Mouse (Mus musculus): ENCODE measurements around the gene Tnnt3. TPM values are rescaled to one million over a fixed set of nuclear protein-coding genes. Genes with fewer than 3 reads are reported as not detected.

Gene Tnnt3
- total and polyA plus RNA-seq, 2 experiments from 2014 or later = 1.3 to 3.1 TPM

DNA sequence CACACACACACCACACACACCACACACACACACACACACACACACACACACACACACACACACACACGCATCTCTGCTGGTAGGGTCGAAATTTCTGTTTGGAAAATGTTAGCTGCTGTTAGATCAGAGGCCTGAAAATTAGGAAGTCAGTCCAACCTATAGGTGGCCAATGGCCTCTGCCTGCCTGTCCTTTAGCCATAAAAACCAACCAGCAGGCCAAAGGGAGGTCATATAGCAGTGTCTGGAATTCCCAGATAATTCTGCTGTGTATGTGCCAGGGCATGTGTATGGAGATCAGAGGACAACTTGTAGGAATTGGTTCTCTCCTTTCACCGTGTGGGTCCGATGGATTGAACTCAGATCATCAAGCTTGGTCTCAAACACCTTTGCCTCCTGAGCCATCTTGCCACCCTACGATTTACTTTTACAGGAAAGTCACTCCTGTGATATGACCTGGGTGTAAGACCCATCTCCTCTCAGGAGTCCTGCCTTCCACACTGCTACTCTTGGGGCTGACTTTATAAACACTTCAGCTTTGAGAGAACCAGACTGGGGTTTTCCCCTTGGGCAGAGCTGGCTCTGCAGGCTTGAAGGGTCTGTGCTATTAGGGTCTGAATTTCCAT, 39.8 kb upstream of the Tnnt3 start:
- no peak for TF ChIP-seq CTCF (IDR thresholded peaks at IDR 0.05; ENCODE audit: low read depth)
- peak overlapping the region; percentile 48; the same call in 1 of the 2 replicates for H3K27ac ChIP-seq
- no peaks in the 10 kb centered on the region for H3K36me3 ChIP-seq (ENCODE audit: insufficient read depth, low read length)

DNA sequence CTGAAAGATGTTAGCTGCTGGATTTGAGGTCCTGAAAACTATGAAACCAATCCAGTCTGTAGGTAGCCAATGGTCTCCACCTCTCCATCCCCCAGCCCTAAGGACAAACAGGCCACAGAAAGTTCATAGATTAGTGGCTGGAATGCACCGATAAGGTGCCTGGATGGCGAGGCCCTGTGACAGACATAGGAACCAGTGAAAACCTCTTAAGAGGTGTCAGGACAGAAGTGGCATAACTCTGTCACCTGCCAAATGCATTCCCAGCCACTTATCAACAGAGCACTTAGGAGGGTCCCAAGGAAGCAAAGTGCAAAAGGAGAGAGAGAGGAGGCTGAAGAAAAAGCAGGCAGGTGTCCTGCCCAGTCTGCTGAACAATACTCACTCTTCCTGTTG, 39.3 kb upstream of the Tnnt3 start:
- Histone ChIP-seq H3K4me3 (ENCODE audit: low read length) (no peak overlapping the region), H3K9ac (replicated peaks; ENCODE audit: low read length) (no peak overlapping the region), H3K9me3 (ENCODE audit: low read length) (no peaks in the 10 kb centered on the region), H3K4me1 (ENCODE audit: insufficient read depth, low read length) (peaks cover 13% of the 10 kb centered on the region; the same call in 1 of the 2 replicates), H3K27ac (no peak overlapping the region), H3K27me3 (ENCODE audit: insufficient read depth, low read length) (no peaks in the 10 kb centered on the region), H3K36me3 (ENCODE audit: insufficient read depth, low read length) (no peaks in the 10 kb centered on the region), H3K4me2 (ENCODE audit: low read depth, low read length) (no peak overlapping the region)
- TF ChIP-seq CTCF (IDR thresholded peaks at IDR 0.05; ENCODE audit: low read depth) = no peak
- WGBS = 90% methylated on average over 2 of the region's 2 CpGs
- DNase-seq (ENCODE audit: low spot score) (no peak), ATAC-seq (no peak)

More for the DNA sequence above, 39.8 kb upstream of the Tnnt3 start:
- H3K9me3 ChIP-seq (ENCODE audit: low read length) = no peaks in the 10 kb centered on the region
- no peak overlapping the region for H3K4me2 ChIP-seq (ENCODE audit: low read depth, low read length)
- no peak overlapping the region for H3K9ac ChIP-seq (replicated peaks; ENCODE audit: low read length)
- H3K4me3 ChIP-seq (ENCODE audit: low read length) = no peak overlapping the region
- no peak for DNase-seq (ENCODE audit: low spot score)
- no peak for ATAC-seq
- 90% methylated on average over 5 of the region's 5 CpGs for WGBS
- H3K4me1 ChIP-seq (ENCODE audit: insufficient read depth, low read length) = peaks cover 13% of the 10 kb centered on the region; the same call in 1 of the 2 replicates
- H3K27me3 ChIP-seq (ENCODE audit: insufficient read depth, low read length) = no peaks in the 10 kb centered on the region

- no peak for TF ChIP-seq CTCF (IDR thresholded peaks at IDR 0.05; ENCODE audit: low read depth)
- Histone ChIP-seq H3K9ac (replicated peaks; ENCODE audit: low read length) (no peak within 1 kb of the TSS), H3K4me3 (ENCODE audit: low read length) (no peak within 1 kb of the TSS), H3K4me2 (ENCODE audit: low read depth, low read length) (no peak within 1 kb of the TSS), H3K4me1 (ENCODE audit: insufficient read depth, low read length) (peaks cover 13% of the 10 kb centered on the region; the same call in 1 of the 2 replicates), H3K9me3 (ENCODE audit: low read length) (no peaks in the 10 kb centered on the region), H3K36me3 (ENCODE audit: insufficient read depth, low read length) (no peaks in the 10 kb centered on the region), H3K27me3 (ENCODE audit: insufficient read depth, low read length) (no peaks in the 10 kb centered on the region), H3K27ac (no peak within 1 kb of the TSS)
- DNase-seq (ENCODE audit: low spot score) (no peak), ATAC-seq (no peak)
- WGBS = 96% methylated on average over 7 of the region's 7 CpGs
Observed at GRCm38 (mm10) chr7:142460636-142461077, 38.0 kb upstream of the Tnnt3 start, which contains the start of gene Lsp1. Gene Lsp1, plus strand, starts transcription at chr7:142460809.

DNA sequence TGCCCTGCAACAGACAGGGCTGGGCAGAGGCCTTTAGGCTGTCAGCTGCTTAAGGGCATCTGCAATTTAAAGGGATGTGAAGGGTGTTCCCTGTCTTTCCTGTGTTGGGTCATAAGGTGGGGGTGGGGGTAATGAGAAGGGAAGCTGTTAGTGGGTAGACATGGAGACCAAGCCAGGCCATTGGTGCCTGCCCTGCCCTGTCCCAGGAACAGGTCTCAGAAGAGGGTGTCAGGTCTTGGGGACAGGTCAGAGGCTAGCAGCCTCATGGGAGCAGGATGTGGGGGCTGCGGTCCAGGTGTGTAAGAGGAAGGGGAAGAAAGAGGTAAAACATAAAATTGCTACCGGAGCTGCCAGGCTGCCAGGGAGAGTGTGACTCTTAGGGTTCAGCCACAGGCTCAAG, 37.2 kb upstream of the Tnnt3 start:
- H3K9ac ChIP-seq (replicated peaks; ENCODE audit: low read length) = no peak overlapping the region
- H3K4me1 ChIP-seq (ENCODE audit: insufficient read depth, low read length) = peaks cover 13% of the 10 kb centered on the region; the same call in 1 of the 2 replicates
- H3K4me2 ChIP-seq (ENCODE audit: low read depth, low read length) = no peak overlapping the region
- no peaks in the 10 kb centered on the region for H3K9me3 ChIP-seq (ENCODE audit: low read length)
- ATAC-seq (no peak), DNase-seq (ENCODE audit: low spot score) (no peak)
- H3K36me3 ChIP-seq (ENCODE audit: insufficient read depth, low read length) = no peaks in the 10 kb centered on the region
- 94% methylated on average over 2 of the region's 2 CpGs for WGBS
- no peaks in the 10 kb centered on the region for H3K27me3 ChIP-seq (ENCODE audit: insufficient read depth, low read length)
- no peak overlapping the region for H3K4me3 ChIP-seq (ENCODE audit: low read length)
- no peak for TF ChIP-seq CTCF (IDR thresholded peaks at IDR 0.05; ENCODE audit: low read depth)
- H3K27ac ChIP-seq = no peak overlapping the region

DNA sequence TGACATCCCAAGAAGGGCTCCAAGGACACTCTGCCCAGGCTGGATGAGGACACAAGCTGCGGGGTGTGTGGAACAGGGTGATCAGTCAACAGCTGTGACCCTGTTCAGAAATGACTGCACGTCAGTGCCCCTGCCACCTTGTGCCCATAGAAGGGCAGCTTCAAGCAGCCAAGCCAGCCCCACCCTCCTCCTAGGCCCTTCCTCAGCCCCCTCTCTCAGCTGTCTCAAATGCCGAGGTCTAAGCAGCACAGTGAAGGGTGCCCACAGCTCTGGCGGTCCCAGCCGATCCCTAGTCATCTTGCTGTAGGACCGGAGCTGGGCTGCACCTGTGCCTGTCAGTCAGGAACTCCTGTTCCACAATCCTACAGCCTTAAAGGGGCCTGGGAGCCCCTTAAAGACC, 36.4 kb upstream of the Tnnt3 start:
- H3K9me3 ChIP-seq (ENCODE audit: low read length) = no peaks in the 10 kb centered on the region
- no peaks in the 10 kb centered on the region for H3K36me3 ChIP-seq (ENCODE audit: insufficient read depth, low read length)
- no peak overlapping the region for H3K27ac ChIP-seq
- H3K4me1 ChIP-seq (ENCODE audit: insufficient read depth, low read length) = 0 out of 2 replicates have a peak, but pooled peaks cover 7% of the 10 kb centered on the region
- ATAC-seq = no peak
- H3K4me2 ChIP-seq (ENCODE audit: low read depth, low read length) = no peak overlapping the region
- no peak overlapping the region for H3K4me3 ChIP-seq (ENCODE audit: low read length)
- H3K27me3 ChIP-seq (ENCODE audit: insufficient read depth, low read length) = no peaks in the 10 kb centered on the region
- 85% methylated on average over 6 of the region's 6 CpGs for WGBS
- DNase-seq (ENCODE audit: low spot score) = no peak
- no peak overlapping the region for H3K9ac ChIP-seq (replicated peaks; ENCODE audit: low read length)
- no peak for TF ChIP-seq CTCF (IDR thresholded peaks at IDR 0.05; ENCODE audit: low read depth)

DNA sequence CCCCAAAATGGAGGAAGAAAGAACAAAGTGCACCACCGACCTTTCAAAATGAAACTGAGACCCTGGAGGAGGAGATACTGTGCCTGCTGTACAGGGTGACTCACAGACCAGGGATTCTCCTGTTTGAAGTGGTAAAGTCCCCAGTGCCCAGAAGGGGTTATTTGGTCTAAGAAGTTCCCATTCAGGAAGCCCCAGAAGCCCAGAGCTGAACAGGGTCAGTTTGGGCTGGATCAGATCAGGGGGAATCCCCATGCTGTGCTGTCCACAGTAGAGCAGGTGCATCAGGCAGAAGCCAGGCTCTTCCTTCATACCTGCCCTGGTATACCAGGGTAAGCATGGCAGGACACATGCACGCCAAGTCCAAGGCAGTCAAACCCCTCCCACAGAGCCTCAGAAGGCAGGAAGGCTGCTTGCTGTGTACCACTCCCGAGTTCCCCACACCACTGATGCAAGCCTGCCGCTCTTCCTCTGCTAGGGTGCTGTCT, 36.0 kb upstream of the Tnnt3 start:
- Histone ChIP-seq H3K4me1 (ENCODE audit: insufficient read depth, low read length) (0 out of 2 replicates have a peak, but pooled peaks cover 3% of the 10 kb centered on the region), H3K4me2 (ENCODE audit: low read depth, low read length) (no peak overlapping the region), H3K4me3 (ENCODE audit: low read length) (no peak overlapping the region), H3K27ac (no peak overlapping the region), H3K36me3 (ENCODE audit: insufficient read depth, low read length) (no peaks in the 10 kb centered on the region), H3K9me3 (ENCODE audit: low read length) (no peaks in the 10 kb centered on the region), H3K27me3 (ENCODE audit: insufficient read depth, low read length) (no peaks in the 10 kb centered on the region), H3K9ac (replicated peaks; ENCODE audit: low read length) (no peak overlapping the region)
- DNase-seq (ENCODE audit: low spot score) (no peak), ATAC-seq (no peak)
- WGBS = 70% methylated on average over 4 of the region's 4 CpGs
- no peak for TF ChIP-seq CTCF (IDR thresholded peaks at IDR 0.05; ENCODE audit: low read depth)

- H3K36me3 ChIP-seq (ENCODE audit: insufficient read depth, low read length) = no peaks in the 10 kb centered on the region
- 88% methylated on average over 7 of the region's 7 CpGs for WGBS
- DNase-seq (ENCODE audit: low spot score) (no peak), ATAC-seq (no peak)
- no peaks in the 10 kb centered on the region for H3K27me3 ChIP-seq (ENCODE audit: insufficient read depth, low read length)
- no peak overlapping the region for H3K4me3 ChIP-seq (ENCODE audit: low read length)
- TF ChIP-seq CTCF (IDR thresholded peaks at IDR 0.05; ENCODE audit: low read depth) = no peak
- H3K4me1 ChIP-seq (ENCODE audit: insufficient read depth, low read length) = peaks cover 5% of the 10 kb centered on the region; the same call in 1 of the 2 replicates
- H3K9me3 ChIP-seq (ENCODE audit: low read length) = no peaks in the 10 kb centered on the region
- no peak overlapping the region for H3K27ac ChIP-seq
- H3K4me2 ChIP-seq (ENCODE audit: low read depth, low read length) = no peak overlapping the region
- no peak overlapping the region for H3K9ac ChIP-seq (replicated peaks; ENCODE audit: low read length)
Observed at GRCm38 (mm10) chr7:142470171-142470691, 28.4 kb upstream of the Tnnt3 start.

All from hindbrain, postnatal 0 days (tissue).